Mouse (Mus musculus): Measurements from ENCODE around the gene Ctnnbip1.
"Not testable (repeated sequence)": the region's sequence is repeated elsewhere in the genome, so short reads cannot be mapped to it uniquely, and the experiment has no call there.

Gene Ctnnbip1

GRCm38 (mm10) chr4:149611376-149612044 is 93.5 kb downstream of the Ctnnbip1 start:
- in situ Hi-C loops (cut with MboI, MseI), result no loop called here

DNA sequence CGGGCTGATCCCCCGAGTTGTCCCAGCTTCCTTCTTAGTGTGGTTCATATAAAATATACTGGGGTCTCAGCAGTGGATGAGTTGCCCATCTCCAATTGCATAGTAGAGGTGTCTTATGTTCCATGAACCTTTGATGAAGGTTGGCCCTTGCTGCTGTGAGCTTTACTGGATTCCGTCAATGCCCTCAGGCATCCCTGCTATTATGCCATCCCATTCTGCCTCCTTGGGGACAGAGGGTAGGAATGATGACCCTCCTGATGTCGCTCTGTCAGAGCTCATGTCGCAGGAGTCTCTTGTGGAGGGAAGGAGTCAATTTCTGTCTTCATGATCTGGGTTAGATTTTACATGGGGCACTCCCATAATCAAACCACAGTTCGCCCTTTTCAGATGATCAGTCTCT is 95.5 kb downstream of the Ctnnbip1 start:
- in situ Hi-C loops (cut with MboI, MseI), result not testable (repeated sequence)

- in situ Hi-C loops (cut with MboI, MseI), result no loop called here
Measured at GRCm38 (mm10) chr4:149614869-149615268, 96.8 kb downstream of the Ctnnbip1 start.
